Mouse (Mus musculus): ENCODE data around the gene Apoa2. TPM values are rescaled to one million over a fixed set of nuclear protein-coding genes. Genes with fewer than 3 reads are reported as not detected.
"Not testable (repeated sequence)": the region's sequence is repeated elsewhere in the genome, so short reads cannot be mapped to it uniquely, and the experiment has no call there.

The Apoa2 gene
- polyA plus RNA-seq, 1 experiment from 2014 or later: 4.2 TPM

DNA sequence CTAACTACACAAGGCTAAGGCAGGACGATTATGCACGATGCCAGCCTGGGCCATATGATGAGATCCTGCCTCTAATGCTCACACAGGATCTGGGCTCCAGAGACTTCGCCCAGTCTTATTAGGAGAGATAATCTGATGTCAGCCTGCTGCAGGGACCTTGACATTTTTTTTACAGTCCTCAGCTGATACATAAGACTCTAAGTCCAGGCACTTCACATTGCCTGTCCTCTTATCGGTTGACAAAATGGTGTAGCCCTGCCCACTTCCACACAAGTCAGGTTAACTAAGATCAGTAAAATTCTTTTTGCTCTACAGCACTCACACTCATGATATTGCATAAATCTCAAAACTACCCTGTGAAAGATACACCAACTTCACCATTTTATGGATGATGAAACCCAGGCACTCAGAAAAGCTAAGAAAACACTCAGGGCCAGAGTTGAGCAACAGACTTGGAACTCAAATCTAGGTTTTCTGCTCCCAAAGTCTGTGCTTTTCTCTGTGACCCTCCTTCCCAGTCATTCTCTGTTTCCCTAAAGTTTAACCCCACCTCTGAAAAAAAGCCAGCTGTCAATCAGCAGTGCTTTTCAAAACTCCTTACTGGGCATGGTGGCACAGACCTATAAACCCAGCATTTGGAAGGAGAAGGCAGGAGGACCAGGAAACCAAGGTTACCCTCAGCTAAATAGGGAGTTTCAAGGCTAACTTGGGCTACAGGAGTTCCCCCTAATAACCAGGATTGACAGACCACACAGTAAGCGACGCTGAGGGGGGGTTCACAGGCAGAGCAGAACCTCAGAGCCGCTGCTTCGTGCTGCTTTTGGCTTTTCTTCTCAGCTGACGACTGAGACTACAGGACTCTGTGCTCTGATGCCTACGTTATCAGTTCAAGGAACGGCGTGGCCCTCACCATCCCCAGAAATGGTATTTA is 8.2 kb downstream of the Apoa2 start:
- 83% methylated on average over 12 of the region's 12 CpGs for WGBS
- no peaks in the 10 kb centered on the region for H3K9me3 ChIP-seq
- H3K4me3 ChIP-seq: no peak overlapping the region; the same call in 1 of the 2 replicates
- no peaks in the 10 kb centered on the region for H3K27me3 ChIP-seq (ENCODE audit: poor library complexity, severe bottlenecking)
- peaks cover 30% of the 10 kb centered on the region for H3K4me1 ChIP-seq
- peaks cover 51% of the 10 kb centered on the region for H3K36me3 ChIP-seq (replicated peaks)
- no peak for DNase-seq (ENCODE audit: extremely low spot score, low spot score)
- no peak overlapping the region for H3K27ac ChIP-seq

DNA sequence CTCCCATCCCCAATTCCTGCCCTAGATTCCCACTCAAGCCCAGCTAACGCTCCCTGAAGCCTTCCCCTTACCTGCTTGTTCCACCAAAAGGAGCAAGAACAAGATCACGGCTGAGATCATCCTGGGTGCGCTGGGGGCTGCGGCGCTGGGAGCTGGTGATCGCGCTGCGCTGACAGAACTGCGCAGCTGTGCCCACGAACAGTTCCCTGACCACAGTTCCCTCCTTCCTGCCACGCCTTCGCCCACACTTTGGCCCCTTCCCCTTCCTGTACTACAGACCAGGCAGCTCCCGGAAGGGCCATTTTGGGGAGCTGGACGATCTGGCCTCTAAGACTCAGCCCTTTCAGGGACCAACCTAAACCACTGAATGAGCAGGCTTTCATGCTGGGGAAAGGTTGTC is 9.3 kb downstream of the Apoa2 start, which contains the start of gene Fcer1g:
Gene Fcer1g (minus strand): TSS at position 240 of the 400 bp plus-strand sequence.
- Histone ChIP-seq H3K9me3 (no peaks in the 10 kb centered on the region), H3K27ac (no peak within 1 kb of the TSS), H3K4me1 (peaks cover 25% of the 10 kb centered on the region), H3K4me3 (no peak within 1 kb of the TSS; the same call in 1 of the 2 replicates), H3K36me3 (replicated peaks) (peaks cover 62% of the 10 kb centered on the region), H3K27me3 (ENCODE audit: poor library complexity, severe bottlenecking) (no peaks in the 10 kb centered on the region)
- no peak for DNase-seq (ENCODE audit: extremely low spot score, low spot score)
- 95% methylated on average over 14 of the region's 14 CpGs for WGBS

DNA sequence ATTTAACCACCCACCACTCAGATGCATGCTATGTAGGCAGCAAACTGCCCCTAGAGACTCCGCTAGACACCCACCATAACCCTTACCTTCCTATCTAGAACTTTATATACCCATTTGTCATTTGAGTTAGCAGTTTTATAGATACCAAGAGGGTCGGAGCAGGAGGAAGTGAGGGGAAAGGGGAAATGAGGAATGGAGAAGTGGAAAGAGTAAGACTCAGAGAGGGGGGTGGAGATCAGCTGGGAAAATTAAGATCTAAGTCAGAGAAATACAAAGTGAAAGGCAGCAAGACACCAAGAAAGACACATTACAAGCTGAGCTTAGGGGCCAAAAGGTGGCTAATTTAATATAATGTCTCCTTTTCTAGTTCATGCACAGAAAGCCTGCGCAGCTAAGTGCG is 9.7 kb downstream of the Apoa2 start:
- 96% methylated on average over 4 of the region's 4 CpGs for WGBS
- no peak overlapping the region for H3K4me3 ChIP-seq
- peaks cover 21% of the 10 kb centered on the region for H3K4me1 ChIP-seq
- H3K27ac ChIP-seq: no peak overlapping the region
- H3K27me3 ChIP-seq (ENCODE audit: poor library complexity, severe bottlenecking): no peaks in the 10 kb centered on the region
- H3K9me3 ChIP-seq: no peaks in the 10 kb centered on the region
- no peak for DNase-seq (ENCODE audit: extremely low spot score, low spot score)
- peaks cover 66% of the 10 kb centered on the region for H3K36me3 ChIP-seq (replicated peaks)

DNA sequence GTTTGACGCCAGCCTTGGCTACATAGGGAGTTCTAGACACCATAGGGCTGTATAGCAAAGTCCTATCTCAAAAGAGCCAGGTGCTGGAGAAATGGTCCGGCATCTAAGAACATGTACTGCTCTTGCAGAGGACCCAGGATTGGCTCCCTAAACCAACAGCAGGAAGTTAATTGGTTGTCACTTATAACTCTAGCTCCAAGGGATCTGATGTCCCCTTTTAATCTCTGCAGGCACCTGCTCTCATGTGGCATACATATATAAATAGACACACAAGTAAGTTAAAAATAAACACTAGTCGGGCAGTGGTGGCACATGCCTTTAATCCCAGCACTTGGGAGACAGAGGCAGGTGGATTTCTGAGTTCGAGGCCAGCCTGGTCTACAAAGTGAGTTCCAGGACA is 10.9 kb downstream of the Apoa2 start:
- no peak overlapping the region for H3K4me3 ChIP-seq
- H3K27ac ChIP-seq: no peak overlapping the region
- DNase-seq (ENCODE audit: extremely low spot score, low spot score): no peak
- H3K27me3 ChIP-seq (ENCODE audit: poor library complexity, severe bottlenecking): no peaks in the 10 kb centered on the region
- H3K36me3 ChIP-seq (replicated peaks): peaks cover 79% of the 10 kb centered on the region
- no peaks in the 10 kb centered on the region for H3K9me3 ChIP-seq
- 93% methylated on average over 4 of the region's 4 CpGs for WGBS
- peaks cover 8% of the 10 kb centered on the region for H3K4me1 ChIP-seq

DNA sequence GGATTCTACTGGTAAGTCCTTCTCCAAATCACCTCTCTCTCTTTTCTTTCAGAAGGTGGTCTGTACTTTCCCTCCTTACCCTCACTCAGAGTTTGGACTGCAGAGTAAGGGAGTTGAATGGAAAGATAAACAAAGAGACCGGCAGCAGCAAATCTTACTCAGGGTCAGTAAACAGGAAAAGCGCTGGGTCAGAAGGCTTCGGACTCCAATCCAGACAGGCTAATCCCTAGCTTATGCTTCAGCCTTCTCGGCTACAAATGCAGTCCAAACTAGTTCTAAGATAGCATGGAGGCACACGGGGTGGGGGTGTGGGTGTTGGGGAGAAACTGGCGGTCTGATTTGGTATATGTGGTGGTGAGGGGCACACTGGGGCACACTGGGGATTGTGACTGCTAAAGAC is 12.6 kb downstream of the Apoa2 start:
- 83% methylated on average over 6 of the region's 6 CpGs for WGBS
- Histone ChIP-seq H3K4me1 (peaks cover 4% of the 10 kb centered on the region; the same call in 1 of the 2 replicates), H3K27me3 (ENCODE audit: poor library complexity, severe bottlenecking) (no peaks in the 10 kb centered on the region), H3K4me3 (no peak overlapping the region), H3K27ac (no peak overlapping the region), H3K36me3 (replicated peaks) (peaks cover 95% of the 10 kb centered on the region), H3K9me3 (no peaks in the 10 kb centered on the region)
- no peak for DNase-seq (ENCODE audit: extremely low spot score, low spot score)

DNA sequence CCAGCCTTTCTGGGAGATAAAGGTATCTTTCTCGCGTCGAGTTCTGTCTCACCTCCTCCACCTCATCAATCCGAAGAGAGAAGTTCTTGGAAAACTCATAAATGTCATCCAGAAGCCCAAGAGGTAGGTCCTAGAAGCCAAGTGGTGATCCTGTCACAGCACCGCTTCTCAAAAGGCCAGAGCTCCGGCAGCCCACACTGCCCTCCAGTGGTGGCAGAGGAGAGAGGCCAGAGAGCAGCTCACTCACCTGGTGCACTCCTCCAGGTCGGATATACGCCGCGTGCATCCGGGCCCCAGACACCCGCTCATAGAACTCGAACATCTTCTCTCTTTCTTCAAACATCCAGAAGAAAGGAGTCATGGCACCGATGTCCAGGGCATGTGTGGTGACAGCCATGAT is 13.6 kb downstream of the Apoa2 start:
- no peaks in the 10 kb centered on the region for H3K27me3 ChIP-seq (ENCODE audit: poor library complexity, severe bottlenecking)
- peaks cover 4% of the 10 kb centered on the region; the same call in 1 of the 2 replicates for H3K4me1 ChIP-seq
- H3K4me3 ChIP-seq: no peak overlapping the region
- H3K27ac ChIP-seq: no peak overlapping the region
- peaks cover 100% of the 10 kb centered on the region for H3K36me3 ChIP-seq (replicated peaks)
- no peaks in the 10 kb centered on the region for H3K9me3 ChIP-seq
- WGBS: 75% methylated on average over 14 of the region's 14 CpGs
- DNase-seq (ENCODE audit: extremely low spot score, low spot score): peak; percentile 60

DNA sequence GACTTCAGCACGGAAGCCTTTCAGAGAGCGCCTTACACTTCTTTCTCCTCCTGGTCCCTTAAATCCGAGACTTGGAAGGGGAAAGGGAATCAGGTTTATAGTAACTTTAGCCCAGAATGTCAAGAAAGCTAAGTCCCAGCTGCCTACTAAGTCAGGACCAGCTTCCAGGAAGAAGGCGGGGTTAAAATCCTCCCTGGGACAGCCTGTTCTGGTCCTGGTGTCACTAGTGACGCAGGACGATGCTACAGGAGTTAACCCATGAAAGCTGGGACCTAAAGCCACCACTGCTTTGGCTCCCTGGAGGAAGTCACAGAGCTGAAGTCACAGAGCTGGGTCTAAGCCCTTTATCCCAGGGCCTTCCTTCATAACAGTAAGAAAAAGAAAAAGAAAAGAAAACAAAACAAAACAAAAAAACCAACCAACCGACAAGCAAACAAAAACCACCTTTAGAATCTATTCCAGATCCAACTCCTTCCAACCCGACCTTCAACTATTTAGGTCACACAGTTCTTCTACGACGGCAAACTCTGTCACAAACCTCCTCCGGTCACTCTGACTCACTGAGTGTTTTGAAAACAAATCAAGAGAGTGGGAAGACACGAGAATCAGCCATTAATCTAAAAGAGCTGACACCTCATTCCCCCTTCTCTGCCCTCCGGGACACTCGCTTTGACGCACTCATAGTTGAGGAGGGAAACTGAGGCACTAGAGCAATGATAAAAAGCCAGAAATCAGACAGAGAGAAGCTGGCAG is 15.3 kb downstream of the Apoa2 start:
- peaks cover 98% of the 10 kb centered on the region for H3K36me3 ChIP-seq (replicated peaks)
- H3K4me3 ChIP-seq: no peak overlapping the region
- H3K27ac ChIP-seq: no peak overlapping the region
- H3K27me3 ChIP-seq (ENCODE audit: poor library complexity, severe bottlenecking): no peaks in the 10 kb centered on the region
- DNase-seq (ENCODE audit: extremely low spot score, low spot score): no peak
- no peaks in the 10 kb centered on the region for H3K9me3 ChIP-seq
- peaks cover 4% of the 10 kb centered on the region; the same call in 1 of the 2 replicates for H3K4me1 ChIP-seq
- 85% methylated on average over 15 of the region's 15 CpGs for WGBS

DNA sequence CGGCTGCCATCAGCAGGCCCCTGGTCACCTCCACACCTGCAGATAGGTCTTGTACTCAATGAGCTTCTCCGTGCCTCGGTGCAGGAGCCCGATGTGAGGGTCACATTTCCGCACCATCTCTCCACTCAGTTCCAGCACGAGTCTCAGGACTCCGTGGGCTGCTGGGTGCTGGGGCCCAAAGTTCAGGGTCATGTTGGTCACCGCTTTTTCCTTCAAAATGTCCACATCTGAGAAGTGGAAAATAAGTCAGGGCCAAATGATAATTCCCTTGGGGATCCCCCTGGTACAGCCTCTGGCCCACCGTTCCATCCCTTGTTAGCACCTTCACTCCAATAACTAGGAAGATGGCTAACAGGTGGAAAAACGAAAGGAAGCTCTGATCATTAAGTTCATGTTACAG is 16.1 kb downstream of the Apoa2 start:
- H3K27me3 ChIP-seq (ENCODE audit: poor library complexity, severe bottlenecking): no peaks in the 10 kb centered on the region
- H3K4me1 ChIP-seq: peaks cover 11% of the 10 kb centered on the region
- no peak overlapping the region for H3K4me3 ChIP-seq
- H3K9me3 ChIP-seq: no peaks in the 10 kb centered on the region
- WGBS: 92% methylated on average over 10 of the region's 10 CpGs
- peaks cover 97% of the 10 kb centered on the region for H3K36me3 ChIP-seq (replicated peaks)
- H3K27ac ChIP-seq: no peak overlapping the region
- DNase-seq (ENCODE audit: extremely low spot score, low spot score): no peak

DNA sequence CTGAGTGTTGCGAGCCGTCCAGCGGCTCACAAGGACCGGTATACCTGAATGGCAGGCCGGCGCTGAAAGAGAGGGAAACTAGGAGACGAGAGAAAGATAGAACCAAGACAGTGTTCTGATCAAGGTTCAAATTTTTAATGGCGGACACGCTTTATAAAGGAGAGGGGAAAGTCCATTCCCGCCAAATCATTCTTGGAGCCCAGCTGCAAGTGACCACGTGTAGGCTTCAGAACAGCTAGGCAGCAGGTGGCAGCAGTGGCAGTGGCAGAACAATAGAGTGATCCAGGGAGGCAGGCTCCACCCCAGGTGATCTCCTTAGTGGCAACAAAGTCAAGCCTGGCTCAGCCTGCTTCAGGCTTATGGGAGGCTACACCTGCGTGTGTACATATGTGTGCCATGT is 17.1 kb downstream of the Apoa2 start:
- not testable (repeated sequence) for H3K27ac ChIP-seq; DNase-seq (ENCODE audit: extremely low spot score, low spot score); H3K9me3 ChIP-seq; H3K4me3 ChIP-seq; H3K27me3 ChIP-seq (ENCODE audit: poor library complexity, severe bottlenecking)
- H3K4me1 ChIP-seq: peaks cover 17% of the 10 kb centered on the region
- WGBS: 84% methylated on average over 12 of the region's 12 CpGs
- H3K36me3 ChIP-seq (replicated peaks): peaks cover 87% of the 10 kb centered on the region

DNA sequence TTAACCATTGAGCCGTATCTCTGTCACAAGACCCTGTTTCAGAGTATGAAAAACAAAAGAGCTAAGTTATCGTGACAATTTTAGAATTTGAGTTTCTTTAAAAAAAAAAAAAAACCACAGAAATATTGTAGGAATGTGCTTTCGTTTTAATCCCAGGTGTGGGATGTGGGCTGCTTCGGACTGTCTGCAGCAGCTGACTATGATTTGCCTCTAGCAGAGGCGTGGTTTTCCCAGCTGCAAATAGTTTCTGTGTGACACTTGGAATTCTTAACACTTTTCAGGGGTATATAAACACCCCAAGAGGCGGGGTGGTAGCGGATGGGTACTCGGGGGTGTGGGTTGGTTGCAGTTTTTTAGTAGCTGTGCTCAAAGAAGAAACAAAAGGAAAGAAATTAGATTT is 20.5 kb downstream of the Apoa2 start:
- H3K4me3 ChIP-seq: peak overlapping the region; percentile 84; the same call in 1 of the 2 replicates
- no peak overlapping the region for H3K27ac ChIP-seq
- H3K27me3 ChIP-seq (ENCODE audit: poor library complexity, severe bottlenecking): no peaks in the 10 kb centered on the region
- no peaks in the 10 kb centered on the region for H3K9me3 ChIP-seq
- peaks cover 45% of the 10 kb centered on the region for H3K4me1 ChIP-seq
- H3K36me3 ChIP-seq (replicated peaks): peaks cover 53% of the 10 kb centered on the region
- DNase-seq (ENCODE audit: extremely low spot score, low spot score): no peak
- WGBS: 92% methylated on average over 8 of the region's 8 CpGs

DNA sequence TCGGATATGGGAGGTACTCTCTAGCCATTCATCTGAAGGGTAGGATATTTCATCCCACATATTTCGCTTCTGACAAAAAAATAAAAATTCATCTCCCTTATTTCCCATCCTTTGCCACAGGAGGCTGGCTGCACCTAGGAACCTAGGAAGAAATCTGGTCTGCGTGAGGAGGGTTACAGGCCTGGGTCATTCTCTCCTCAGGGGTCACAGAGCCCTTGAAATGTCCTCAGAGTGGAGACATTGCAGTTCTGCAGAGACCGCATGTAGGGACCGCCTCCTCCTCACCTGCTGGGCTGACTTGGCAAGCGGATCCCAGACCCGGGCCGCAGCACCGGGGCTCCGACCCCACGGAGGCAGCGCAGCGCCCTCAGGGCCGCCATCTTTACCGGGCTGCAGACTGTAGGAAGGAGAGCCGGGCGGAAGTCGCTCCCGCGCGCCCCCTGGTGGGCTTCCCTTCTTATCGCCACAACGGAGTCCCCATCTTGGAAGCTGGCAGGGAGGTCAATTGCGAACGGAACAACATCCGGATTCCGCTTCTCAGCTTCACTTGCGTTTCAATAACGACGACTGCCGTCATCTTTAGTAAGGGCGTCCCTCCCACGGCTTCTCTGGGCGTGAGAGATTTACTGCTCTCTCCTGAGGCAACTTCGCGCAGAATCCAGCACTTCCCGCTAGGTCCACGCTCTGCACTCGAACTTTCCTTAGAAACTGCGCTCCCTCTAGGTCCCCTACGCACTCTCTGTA is 22.0 kb downstream of the Apoa2 start:
- no peaks in the 10 kb centered on the region for H3K9me3 ChIP-seq
- peaks cover 60% of the 10 kb centered on the region for H3K4me1 ChIP-seq
- H3K27ac ChIP-seq: peak overlapping the region; percentile 95
- peak overlapping the region; percentile 84 for H3K4me3 ChIP-seq
- H3K27me3 ChIP-seq (ENCODE audit: poor library complexity, severe bottlenecking): peaks cover 5% of the 10 kb centered on the region
- DNase-seq (ENCODE audit: extremely low spot score, low spot score): peak; percentile 99
- H3K36me3 ChIP-seq (replicated peaks): peaks cover 38% of the 10 kb centered on the region
- WGBS: under 1% methylated on average over 41 of the region's 41 CpGs

DNA sequence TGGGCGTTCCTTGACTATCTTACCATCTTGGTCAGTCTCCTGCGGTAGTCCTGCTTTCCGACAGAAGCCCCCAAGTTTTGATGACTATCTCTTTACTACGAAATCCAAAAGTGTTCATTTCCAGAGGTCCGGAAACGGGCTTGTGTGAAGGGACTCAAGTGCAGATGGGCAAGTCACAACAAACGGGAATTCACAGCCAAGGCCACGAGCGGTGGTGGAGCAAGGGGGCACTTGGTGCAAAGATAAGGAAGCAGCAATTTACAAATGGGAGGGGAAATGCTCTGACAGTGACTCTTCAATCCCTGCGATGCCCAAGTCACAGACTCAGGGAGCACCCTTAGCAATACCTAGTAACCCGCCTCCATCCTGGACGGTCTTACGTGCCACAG is 22.6 kb downstream of the Apoa2 start:
- 16% methylated on average over 13 of the region's 13 CpGs for whole genome bisulfite sequencing
- peaks cover 66% of the 10 kb centered on the region for H3K4me1 ChIP-seq

More for the DNA sequence above, 22.6 kb downstream of the Apoa2 start:
- Histone ChIP-seq H3K4me3 (peak overlapping the region; percentile 84), H3K27ac (peak overlapping the region; percentile 95), H3K9me3 (no peaks in the 10 kb centered on the region), H3K36me3 (replicated peaks) (peaks cover 32% of the 10 kb centered on the region), H3K27me3 (ENCODE audit: poor library complexity, severe bottlenecking) (peaks cover 5% of the 10 kb centered on the region)
- DNase-seq (ENCODE audit: extremely low spot score, low spot score): no peak

Data from forebrain, embryonic 10.5 days (tissue).